Mouse (Mus musculus) mouse trophoblast stem cell (cell line): ENCODE measurements around the gene Ccdc63.

ENCODE experiments used
- in situ Hi-C, 2 experiments: fragments of 300-500 bp; cut with MseI, MboI; formaldehyde crosslinking; loops; 2 replicates in 1 of 2; 3 replicates in 1 of 2; pipeline ENCODE4 v1.15.1; 2025

Gene Ccdc63

GRCm38 (mm10) chr5:122086121-122086520, 54.5 kb downstream of the Ccdc63 start:
- in situ Hi-C loops = loop anchor here in 1 of 2 experiments (10.0 kb wide), 1 partner anchor 211 kb away; no protein-coding TSS in a partner anchor

DNA sequence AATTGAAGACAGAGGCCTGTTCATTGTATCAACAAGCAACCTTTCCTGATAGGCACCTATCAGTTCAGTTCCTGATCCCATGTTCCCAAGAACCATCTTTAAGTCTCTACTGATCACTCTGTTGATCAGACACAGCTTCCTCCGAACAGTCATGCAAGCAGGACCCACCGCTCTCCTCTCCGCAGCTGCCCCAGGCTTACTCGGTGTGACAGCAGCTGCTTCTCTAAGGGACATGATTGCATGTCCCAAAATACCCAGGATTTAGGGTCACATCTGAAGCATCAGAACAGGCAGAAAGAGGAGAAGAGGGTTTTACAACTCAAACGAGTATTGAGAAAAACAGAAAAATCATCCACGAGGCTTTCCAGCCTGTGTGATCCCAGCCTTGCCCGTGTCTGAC, 55.3 kb downstream of the Ccdc63 start:
- in situ Hi-C loops = loop anchor here in 1 of 2 experiments (10.0 kb wide), 1 partner anchor 210 kb away; no protein-coding TSS in a partner anchor

GRCm38 (mm10) chr5:122084470-122084869, 56.2 kb downstream of the Ccdc63 start:
- in situ Hi-C loops = loop anchor here in 1 of 2 experiments (10.0 kb wide), 1 partner anchor 210 kb away; no protein-coding TSS in a partner anchor

DNA sequence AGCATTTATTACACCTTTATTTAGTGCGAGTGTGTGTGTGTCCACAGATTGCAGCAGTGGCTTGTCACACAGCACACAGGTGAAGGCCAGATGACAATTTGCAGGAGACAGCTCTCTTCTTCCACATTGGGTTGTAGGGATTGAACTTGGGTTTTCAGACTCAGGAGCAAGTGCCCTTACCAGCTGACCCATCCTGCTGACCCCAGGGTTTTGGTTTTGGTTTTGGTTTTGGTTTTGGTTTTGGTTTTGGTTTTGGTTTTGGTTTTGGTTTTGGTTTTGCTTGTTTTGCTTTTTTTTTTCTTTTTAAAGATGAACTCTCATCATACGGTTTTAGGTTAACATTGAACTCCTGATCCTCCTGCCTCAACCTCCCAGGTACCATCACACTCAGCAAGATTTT, 57.3 kb downstream of the Ccdc63 start:
- in situ Hi-C loops = loop anchor here in 1 of 2 experiments (10.0 kb wide), 1 partner anchor 208 kb away; no protein-coding TSS in a partner anchor

GRCm38 (mm10) chr5:122081471-122081870, 59.2 kb downstream of the Ccdc63 start:
- in situ Hi-C loops = loop anchor here in 1 of 2 experiments (10.0 kb wide), 1 partner anchor 207 kb away; no protein-coding TSS in a partner anchor

GRCm38 (mm10) chr5:122080930-122081329, 59.7 kb downstream of the Ccdc63 start:
- in situ Hi-C loops = loop anchor here in 1 of 2 experiments (10.0 kb wide), 1 partner anchor 206 kb away; no protein-coding TSS in a partner anchor

DNA sequence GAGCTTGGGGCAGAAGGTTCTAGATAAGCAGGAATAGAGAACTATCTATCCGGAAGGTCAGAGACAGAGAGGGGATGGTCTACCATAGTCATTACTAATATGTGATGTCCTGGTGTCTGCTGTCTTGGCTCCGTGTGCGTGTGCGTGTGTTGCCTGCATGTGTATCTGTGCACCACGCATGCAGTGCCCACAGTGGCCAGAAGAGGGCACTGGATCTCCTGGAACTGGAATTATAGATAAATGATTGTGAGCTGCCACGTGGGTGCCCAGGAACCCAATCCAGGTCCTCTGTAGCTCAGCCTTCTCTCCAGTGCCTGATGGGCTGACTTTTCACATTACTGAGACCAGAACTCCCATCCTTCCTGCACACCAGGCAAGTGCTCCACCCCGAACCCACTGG, 60.8 kb downstream of the Ccdc63 start:
- in situ Hi-C loops = loop anchor here in 1 of 2 experiments (10.0 kb wide), 1 partner anchor 205 kb away; no protein-coding TSS in a partner anchor

GRCm38 (mm10) chr5:122077244-122077643, 63.4 kb downstream of the Ccdc63 start:
- in situ Hi-C loops = no loop called here

DNA sequence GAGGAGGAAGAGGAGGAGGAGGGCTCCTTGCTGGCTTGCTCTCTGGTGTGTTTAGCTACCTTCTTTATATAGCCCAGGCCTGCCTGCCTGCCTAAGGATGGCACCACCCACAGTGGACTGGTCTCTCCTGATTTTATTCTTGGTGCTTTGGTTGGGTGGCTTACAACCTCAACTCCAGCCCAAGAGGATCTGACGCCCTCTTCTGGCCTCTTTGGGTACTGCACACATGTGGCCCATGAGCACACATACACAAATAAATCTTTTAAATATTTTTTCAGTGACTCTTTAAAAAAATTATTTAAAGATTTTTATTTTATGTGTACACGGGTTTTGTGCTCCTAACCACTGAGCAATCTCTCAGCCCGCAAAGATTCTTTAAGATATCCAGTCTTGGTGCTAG, 64.9 kb downstream of the Ccdc63 start:
- in situ Hi-C loops = no loop called here

DNA sequence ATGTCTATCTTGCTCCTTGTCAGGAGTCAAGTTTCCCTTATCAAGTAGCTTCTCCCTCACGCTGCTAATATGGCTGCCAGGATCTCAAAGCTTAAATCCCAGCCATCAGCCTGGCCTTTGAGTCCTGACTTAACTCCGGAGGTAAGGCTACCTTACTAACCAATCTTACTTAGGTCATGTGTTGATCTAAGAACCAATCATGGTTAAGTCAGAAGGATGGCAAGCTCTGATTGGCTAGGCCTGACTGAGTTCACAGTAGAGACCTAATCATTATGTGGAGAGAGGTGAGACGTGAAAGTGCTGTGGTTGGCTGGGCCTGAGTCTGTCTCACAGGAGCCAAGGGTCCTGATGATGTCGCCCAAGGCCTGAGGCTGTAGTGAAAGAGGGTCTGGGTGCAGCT, 68.6 kb downstream of the Ccdc63 start:
- in situ Hi-C loops = no loop called here

GRCm38 (mm10) chr5:122070963-122071800, 69.4 kb downstream of the Ccdc63 start:
- in situ Hi-C loops = no loop called here

DNA sequence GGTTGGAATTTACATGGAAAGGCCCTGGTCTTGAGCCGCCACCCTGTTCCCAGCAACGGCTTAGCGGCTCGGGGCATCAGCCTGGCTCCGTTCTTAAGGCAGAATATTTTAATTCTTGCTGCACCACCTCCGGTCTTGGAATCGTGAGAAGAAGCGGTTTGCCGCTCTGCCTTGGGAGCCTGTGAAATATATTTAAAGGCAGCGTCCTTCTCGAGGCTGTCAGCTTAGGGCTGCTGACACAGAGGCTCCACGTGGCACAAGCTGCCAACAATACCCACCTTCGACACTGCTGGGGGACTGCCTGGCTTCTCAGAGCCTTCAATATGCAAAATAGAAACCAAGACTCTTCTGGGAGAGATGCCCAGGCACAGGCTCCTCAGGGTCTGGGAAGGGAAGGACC, 72.1 kb downstream of the Ccdc63 start:
- in situ Hi-C loops = no loop called here

DNA sequence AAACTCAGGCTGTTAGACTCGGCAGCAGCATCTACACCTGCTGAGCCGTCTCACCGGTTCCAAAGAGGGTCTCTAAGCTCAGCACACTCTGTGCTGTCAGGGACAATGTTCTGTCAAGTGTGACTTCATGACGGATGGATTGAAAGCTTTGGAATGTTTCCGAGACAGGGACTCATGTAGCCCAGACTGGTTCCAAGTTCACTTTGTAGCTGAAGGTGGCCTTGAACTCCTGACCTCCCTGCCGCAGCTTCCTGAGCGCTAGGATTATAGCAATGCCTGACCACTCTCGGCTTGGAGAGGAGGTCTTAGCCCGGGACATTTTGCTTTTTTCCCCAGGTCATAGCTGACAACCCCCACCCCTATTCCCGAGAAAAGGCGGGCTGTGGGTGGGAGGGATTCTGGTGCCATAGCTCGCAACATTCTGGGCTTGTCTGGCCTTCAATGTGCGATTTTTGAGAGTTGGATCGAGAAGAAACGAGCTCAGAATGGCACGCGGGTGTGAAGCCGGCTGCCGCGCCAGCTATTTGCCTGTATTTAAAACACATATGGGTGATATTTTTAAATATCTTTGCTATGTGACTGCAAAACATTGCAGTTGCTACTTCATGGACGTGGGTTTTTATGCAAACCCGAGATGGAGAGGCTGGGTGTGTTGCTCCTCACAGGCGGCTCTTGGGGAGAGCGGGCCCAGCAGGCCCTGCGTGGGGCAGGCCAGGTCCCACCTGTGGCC, 77.3 kb downstream of the Ccdc63 start:
- in situ Hi-C loops = no loop called here

GRCm38 (mm10) chr5:122062479-122062878, 78.1 kb downstream of the Ccdc63 start:
- in situ Hi-C loops = no loop called here

GRCm38 (mm10) chr5:122060767-122061333, 79.8 kb downstream of the Ccdc63 start:
- in situ Hi-C loops = no loop called here

DNA sequence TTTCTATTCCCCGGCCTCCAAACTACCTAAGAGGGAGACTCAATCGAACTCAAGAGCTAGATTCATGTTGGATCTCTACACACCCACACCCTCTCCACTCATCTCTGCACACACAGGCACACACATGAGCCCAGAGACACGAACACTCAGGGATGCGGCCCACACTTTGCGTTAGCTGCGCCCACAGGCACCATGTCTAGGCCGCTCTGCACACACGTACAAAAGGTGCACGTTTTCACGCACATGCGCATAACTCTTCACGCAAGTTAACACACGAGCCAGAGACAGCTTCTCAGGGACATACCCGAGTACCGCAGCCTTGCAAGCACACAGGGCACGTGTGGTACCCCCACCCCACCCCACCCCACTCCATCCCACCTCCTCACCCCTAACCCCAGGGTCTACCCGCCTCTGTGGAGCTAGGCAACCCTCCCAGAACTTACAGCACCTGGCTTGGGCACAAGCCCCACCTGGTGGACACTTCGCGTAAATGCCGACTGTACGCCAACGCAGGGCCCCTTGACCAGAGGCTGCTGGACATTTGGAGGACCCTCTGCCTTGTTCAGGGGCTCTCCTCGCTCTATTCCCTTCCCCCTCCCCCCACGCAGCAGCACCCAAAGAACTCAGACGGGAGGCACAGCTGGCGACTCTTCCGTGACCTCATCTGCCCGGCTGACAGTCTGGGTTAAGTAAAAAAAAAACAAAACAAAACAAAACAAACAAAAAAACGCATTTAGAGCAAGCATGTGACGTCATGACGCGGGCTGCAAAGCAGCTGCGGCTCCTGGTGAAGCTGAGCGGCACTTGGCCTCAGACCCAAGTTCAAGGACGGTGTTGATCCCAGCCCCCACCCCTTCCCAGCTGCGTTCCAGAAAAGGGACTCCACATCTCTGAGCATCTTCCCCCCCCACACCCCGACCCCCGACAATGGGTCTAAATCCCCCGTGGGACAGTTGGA, 81.3 kb downstream of the Ccdc63 start:
- in situ Hi-C loops = loop anchor here (5.0 to 10.0 kb wide), 2 partner anchors 115 to 187 kb away; no protein-coding TSS in a partner anchor
